Mouse (Mus musculus) kidney, adult 2 months (tissue): Measurements from ENCODE around the gene Pir. TPM values are rescaled to one million over a fixed set of nuclear protein-coding genes. Genes with fewer than 3 reads are reported as not detected.

Experiments
- DNase-seq: peaks from one replicate; pipeline ENCODE4 v3.0.0; 2021
- H3K27ac ChIP-seq: fragments of 200-500 bp; 2 replicates; pipeline ENCODE4 v1.5.1; 2012; ENCODE audit warnings: low read depth, low read length, control low read depth, inconsistent platforms; ENCODE audit not compliant: insufficient read depth
- H3K27me3 ChIP-seq: fragments of 200-500 bp; replicated peaks from 2 replicates; pipeline ENCODE4 v1.6.1; 2012; ENCODE audit warnings: mild to moderate bottlenecking, moderate library complexity, low read length, inconsistent platforms; ENCODE audit not compliant: control insufficient read depth, insufficient read depth
- H3K36me3 ChIP-seq: fragments of 200-500 bp; 2 replicates; pipeline ENCODE4 v1.6.1; 2012; ENCODE audit warnings: mild to moderate bottlenecking, moderate library complexity, low read length, inconsistent platforms; ENCODE audit not compliant: control insufficient read depth, insufficient read depth
- H3K4me1 ChIP-seq: fragments of 200-500 bp; 2 replicates; pipeline ENCODE4 v1.6.1; 2011; ENCODE audit warnings: low read length; ENCODE audit not compliant: control insufficient read depth, insufficient read depth
- H3K4me3 ChIP-seq: fragments of 200-500 bp; 2 replicates; pipeline ENCODE4 v1.5.1; 2011; ENCODE audit warnings: mild to moderate bottlenecking, low read depth, low read length, control low read depth; ENCODE audit not compliant: insufficient read depth
- CTCF ChIP-seq: fragments of 200-500 bp; conservative IDR thresholded peaks from 2 replicates; pipeline ENCODE4 v1.5.1; 2011; ENCODE audit warnings: low read depth, mild to moderate bottlenecking, control low read depth, low read length, moderate library complexity, mixed read lengths; ENCODE audit not compliant: insufficient read depth, insufficient read length
- POLR2A ChIP-seq: fragments of 200-500 bp; IDR thresholded peaks from one replicate; pipeline ENCODE4 v1.6.1; 2011; ENCODE audit warnings: low read depth, low read length, control low read depth
- WGBS: fragments of 180-500 bp; shearing (Covaris S2); methylation state at CpG from one replicate; pipeline ENCODE4 v1.1.7; 2018; 5-methylcytosine and 5-hydroxymethylcytosine counted together
- polyA plus RNA-seq: library from polyadenylated mRNA; depleted of rRNA; stranded (reverse); fragments of >200 nt; gene quantifications from 2 replicates; pipeline ENCODE4 v1.2.3, GENCODE M21; 2012

Pir gene
- polyA plus RNA-seq, 1 experiment, result 1.1 TPM

DNA sequence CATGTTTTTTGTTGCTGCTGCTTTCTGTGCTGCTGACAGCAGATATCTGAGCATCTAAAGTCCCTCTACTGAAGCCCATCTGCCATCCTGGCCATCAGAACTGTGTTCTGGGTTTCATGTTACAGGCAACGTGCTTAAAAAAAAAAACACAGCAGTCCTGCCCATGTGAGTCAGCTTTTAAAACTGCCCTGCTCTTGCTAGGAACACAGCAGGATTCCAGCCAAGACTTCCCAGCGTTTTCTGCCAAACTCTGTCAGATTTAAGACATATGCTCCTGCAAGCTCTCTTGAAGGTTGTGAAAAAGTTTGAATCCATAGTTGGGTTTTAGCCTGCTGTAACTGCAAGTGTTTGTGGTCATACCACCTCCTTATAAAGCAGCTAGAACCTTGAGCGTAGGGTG is 103.9 kb downstream of the Pir start, which contains the start of gene Vegfd:
Gene Vegfd, plus strand, starts transcription at position 298 of the 400 bp plus-strand sequence.
- peak; percentile 57 for DNase-seq
- Histone ChIP-seq H3K27ac (peak within 1 kb of the TSS; percentile 50), H3K27me3 (no peaks in the 10 kb centered on the region), H3K4me3 (no peak within 1 kb of the TSS), H3K36me3 (no peaks in the 10 kb centered on the region), H3K4me1 (no peaks in the 10 kb centered on the region; the same call in 1 of the 2 replicates)
- TF ChIP-seq POLR2A (no peak), CTCF (no peak)
- 23% methylated on average over 3 of the region's 3 CpGs for WGBS

DNA sequence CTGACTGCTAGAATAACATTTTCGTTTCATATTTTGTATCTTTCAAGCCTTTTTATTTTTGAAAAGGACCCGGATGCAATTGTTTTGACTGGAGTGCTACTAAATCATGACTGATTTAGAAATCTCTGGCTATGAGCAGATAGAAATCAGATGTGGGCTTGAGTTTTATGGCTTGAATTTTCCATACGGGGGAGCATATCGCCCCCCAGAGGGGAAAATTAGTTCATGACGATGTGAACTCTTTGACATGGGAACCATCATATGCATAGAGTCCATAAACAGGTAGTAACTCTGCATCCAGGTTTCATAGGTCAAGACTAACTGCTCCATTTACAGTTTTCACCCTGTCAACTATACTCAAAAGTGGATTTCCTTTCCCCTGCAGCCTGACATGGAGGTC is 105.4 kb downstream of the Pir start:
- H3K4me1 ChIP-seq, result no peaks in the 10 kb centered on the region; the same call in 1 of the 2 replicates
- no peak for TF ChIP-seq POLR2A
- TF ChIP-seq CTCF, result no peak
- no peaks in the 10 kb centered on the region for H3K36me3 ChIP-seq
- H3K27ac ChIP-seq, result peak overlapping the region; percentile 50; the same call in 1 of the 2 replicates
- peak overlapping the region; percentile 33; the same call in 1 of the 2 replicates for H3K4me3 ChIP-seq
- no peak for DNase-seq
- no peaks in the 10 kb centered on the region for H3K27me3 ChIP-seq
- 40% methylated on average over 5 of the region's 5 CpGs for WGBS

DNA sequence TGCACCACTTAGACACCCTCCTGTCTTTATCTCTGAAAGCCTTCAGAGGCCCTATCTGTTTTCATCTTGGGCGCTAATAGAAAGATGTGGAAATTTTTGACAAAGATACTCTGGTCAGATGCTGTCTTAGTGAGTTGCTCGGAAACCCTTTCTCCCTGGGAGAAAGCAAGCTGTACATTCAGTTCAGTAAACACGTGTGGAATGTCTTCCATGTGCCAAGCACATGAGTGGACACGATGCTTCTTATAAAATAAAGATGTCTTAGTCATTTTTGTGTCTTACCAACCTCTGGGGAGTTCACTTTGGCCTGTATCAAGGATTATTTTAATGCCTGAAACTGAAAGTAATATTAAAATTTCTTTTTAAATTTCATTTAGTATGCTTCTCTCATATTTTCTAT is 110.5 kb downstream of the Pir start:
- WGBS, result 80% methylated on average over 4 of the region's 4 CpGs
- H3K36me3 ChIP-seq, result no peaks in the 10 kb centered on the region
- TF ChIP-seq CTCF (no peak), POLR2A (no peak)

DNA sequence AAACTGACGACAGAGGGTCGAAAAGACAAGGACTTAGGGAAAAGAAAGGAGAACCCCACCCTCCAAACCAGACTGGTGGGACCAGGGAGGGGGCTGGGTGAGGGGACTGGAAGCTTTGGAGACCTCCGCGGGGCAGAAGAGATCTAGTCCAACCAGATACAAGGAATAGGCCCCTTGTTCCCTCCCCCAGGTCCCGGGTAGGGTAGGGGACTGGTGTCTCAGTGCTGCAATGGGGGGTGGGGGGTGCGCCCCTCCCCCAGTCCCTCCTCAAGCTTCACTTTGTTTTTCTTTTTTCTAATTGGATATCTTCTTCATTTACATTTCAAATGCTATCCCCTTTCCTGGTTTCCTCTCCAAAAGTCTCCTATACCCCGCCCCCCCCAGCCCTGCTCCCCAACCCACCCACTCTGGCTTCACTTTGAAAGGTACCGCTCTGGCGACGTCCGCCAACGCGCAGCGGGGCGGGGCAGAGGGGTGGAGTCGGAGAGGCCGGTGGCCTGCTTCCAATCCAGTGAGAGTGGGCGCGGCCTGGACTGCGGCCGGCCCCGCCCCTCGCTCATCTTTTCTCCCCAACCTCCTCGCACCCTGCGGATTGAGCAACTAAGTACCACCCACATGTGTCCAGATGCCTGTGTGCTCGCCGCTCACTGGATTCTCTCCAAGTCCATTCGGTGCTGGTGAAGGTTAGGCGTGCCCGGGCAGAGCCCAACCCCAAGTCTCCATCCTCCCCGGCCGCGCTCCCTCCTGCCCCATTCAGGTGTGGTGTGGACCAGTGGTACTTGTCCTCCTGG is 112.6 kb downstream of the Pir start:
- 1% methylated on average over 31 of the region's 33 CpGs for WGBS
- DNase-seq, result peak; percentile 85
- no peak overlapping the region for H3K27ac ChIP-seq
- no peaks in the 10 kb centered on the region for H3K27me3 ChIP-seq
- no peaks in the 10 kb centered on the region for H3K4me1 ChIP-seq
- peak overlapping the region; percentile 32; the same call in 1 of the 2 replicates for H3K4me3 ChIP-seq
- TF ChIP-seq CTCF, result no peak
- TF ChIP-seq POLR2A, result no peak
- no peaks in the 10 kb centered on the region for H3K36me3 ChIP-seq

More for the DNA sequence above, 110.5 kb downstream of the Pir start:
- Histone ChIP-seq H3K4me3 (no peak overlapping the region), H3K4me1 (no peaks in the 10 kb centered on the region), H3K27ac (no peak overlapping the region), H3K27me3 (no peaks in the 10 kb centered on the region)
- no peak for DNase-seq

DNA sequence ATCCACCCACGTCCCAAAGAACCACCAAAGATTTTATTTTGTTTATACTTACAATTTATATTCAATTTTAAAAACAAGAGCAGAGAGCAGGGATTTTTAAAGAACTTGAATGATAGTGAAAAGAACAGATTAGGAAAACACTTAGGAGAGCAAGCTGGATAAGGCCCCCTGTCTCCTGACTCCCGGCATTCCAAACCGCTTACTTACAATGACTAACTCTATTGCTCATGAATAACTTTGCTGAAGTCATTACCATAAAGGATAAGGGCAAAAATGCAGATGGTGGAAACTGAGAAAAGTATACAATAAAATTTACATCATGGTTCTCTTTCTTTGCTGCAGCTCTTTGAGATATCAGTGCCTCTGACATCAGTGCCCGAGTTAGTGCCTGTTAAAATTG is 124.9 kb downstream of the Pir start:
- H3K4me3 ChIP-seq, result no peak overlapping the region
- TF ChIP-seq CTCF (no peak), POLR2A (no peak)
- H3K27me3 ChIP-seq, result no peaks in the 10 kb centered on the region
- DNase-seq, result no peak
- 82% methylated on average over 4 of the region's 4 CpGs for WGBS
- no peaks in the 10 kb centered on the region for H3K4me1 ChIP-seq
- H3K27ac ChIP-seq, result no peak overlapping the region
- H3K36me3 ChIP-seq, result no peaks in the 10 kb centered on the region

DNA sequence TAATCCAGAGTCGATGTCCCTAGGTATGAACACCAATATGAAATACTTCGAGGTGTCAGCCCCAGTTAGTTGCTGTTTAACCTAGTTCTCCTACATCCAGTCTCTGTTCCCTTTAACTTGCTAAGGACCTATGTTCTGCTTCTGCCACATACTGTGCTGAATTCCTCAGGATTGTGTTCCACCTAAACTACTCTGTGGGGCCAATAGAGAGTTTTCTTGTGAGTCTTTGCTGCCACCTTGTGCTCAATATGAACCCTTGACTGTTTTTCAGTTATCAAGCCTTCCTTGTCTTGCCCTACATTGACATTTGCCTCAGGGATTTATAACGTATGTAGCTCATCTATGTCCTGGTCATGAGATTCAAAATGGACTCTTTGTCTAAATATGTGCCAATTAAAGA is 129.3 kb downstream of the Pir start:
- H3K27ac ChIP-seq, result no peak overlapping the region
- no peaks in the 10 kb centered on the region for H3K36me3 ChIP-seq
- TF ChIP-seq CTCF, result no peak
- no peaks in the 10 kb centered on the region for H3K4me1 ChIP-seq
- no peak overlapping the region for H3K4me3 ChIP-seq
- peak; percentile 28 for DNase-seq
- 51% methylated on average over 3 of the region's 3 CpGs for WGBS
- H3K27me3 ChIP-seq, result no peaks in the 10 kb centered on the region

DNA sequence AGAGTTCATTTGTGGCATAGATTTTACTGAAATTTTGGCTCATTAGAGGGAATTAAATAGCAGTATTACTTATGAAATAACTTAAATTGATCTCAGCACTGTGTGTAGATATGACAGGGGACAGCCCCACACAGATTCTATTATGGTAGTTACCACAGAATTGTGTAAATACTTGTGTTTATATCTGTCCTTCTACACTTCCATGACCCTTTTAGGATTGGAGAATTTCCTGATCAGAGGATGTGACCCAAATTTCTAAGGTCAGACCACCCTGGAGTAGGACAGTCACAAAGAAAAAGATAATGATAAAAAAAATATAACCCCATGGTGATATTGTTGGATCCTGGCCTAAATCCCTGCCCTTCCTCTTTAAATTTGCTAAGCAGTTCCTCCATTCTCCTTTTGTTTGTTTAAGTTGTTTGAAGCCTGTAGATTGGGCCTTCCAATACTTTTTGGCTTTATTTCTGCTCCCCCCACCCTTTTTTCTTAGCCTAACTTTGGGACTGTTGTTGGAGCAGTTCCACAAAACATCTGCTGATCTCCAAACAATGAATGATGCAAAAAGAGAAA is 136.0 kb downstream of the Pir start:
- TF ChIP-seq CTCF (no peak), POLR2A (no peak)
- Histone ChIP-seq H3K27ac (no peak overlapping the region), H3K36me3 (no peaks in the 10 kb centered on the region), H3K27me3 (no peaks in the 10 kb centered on the region), H3K4me3 (no peak overlapping the region), H3K4me1 (no peaks in the 10 kb centered on the region)
- DNase-seq, result no peak
